Mouse (Mus musculus) myocyte (in vitro differentiated cells): ENCODE data around the gene Slc38a11. TPM values are rescaled to one million over a fixed set of nuclear protein-coding genes. Genes with fewer than 3 reads are reported as not detected.

Source experiments
- H3K27me3 ChIP-seq: one replicate; pipeline ENCODE4 v1.6.1; 2011; ENCODE audit not compliant: control insufficient read depth, insufficient read depth, insufficient read length
- H3K36me3 ChIP-seq: one replicate; pipeline ENCODE4 v1.6.1; 2011; ENCODE audit not compliant: control insufficient read depth, insufficient read depth
- H3K4me2 ChIP-seq: one replicate; pipeline ENCODE4 v1.6.1; 2011; ENCODE audit warnings: low read depth, control low read depth
- H3K4me3 ChIP-seq: one replicate; pipeline ENCODE4 v1.5.1; 2011; ENCODE audit warnings: mild to moderate bottlenecking, control low read depth, moderate library complexity
- H3K79me2 ChIP-seq: one replicate; pipeline ENCODE4 v1.6.1; 2011; ENCODE audit not compliant: control insufficient read depth, insufficient read depth
- H3ac ChIP-seq: one replicate; pipeline ENCODE4 v1.6.1; 2011; ENCODE audit not compliant: control insufficient read depth, insufficient read length
- CEBPB ChIP-seq: IDR thresholded peaks from 2 replicates; pipeline ENCODE4 v1.6.1; 2011; ENCODE audit warnings: mild to moderate bottlenecking, moderate library complexity; ENCODE audit not compliant: poor library complexity, insufficient read depth, severe bottlenecking
- E2F4 ChIP-seq: IDR thresholded peaks from one replicate; pipeline ENCODE4 v1.6.1; 2011; ENCODE audit warnings: mild to moderate bottlenecking, control low read depth, moderate library complexity; ENCODE audit not compliant: insufficient read depth
- MAX ChIP-seq: IDR thresholded peaks from one replicate; pipeline ENCODE4 v1.6.1; 2011; ENCODE audit warnings: low read depth, mild to moderate bottlenecking, control low read depth
- MYOD1 ChIP-seq, 3 experiments: IDR thresholded peaks; one replicate each; pipeline ENCODE4 v1.6.1; 2011; ENCODE audit warnings: control low read depth in 2 of 3, low read depth in 2 of 3, mild to moderate bottlenecking in 2 of 3, moderate library complexity in 1 of 3; ENCODE audit not compliant: insufficient read length in 2 of 3, control insufficient read depth in 1 of 3
- MYOG ChIP-seq, 3 experiments: IDR thresholded peaks; one replicate each; pipeline ENCODE4 v1.6.1; 2011; ENCODE audit warnings: control low read depth in 2 of 3, low read depth in 2 of 3, mild to moderate bottlenecking in 2 of 3; ENCODE audit not compliant: insufficient read length in 2 of 3, control insufficient read depth in 1 of 3, insufficient read depth in 1 of 3
- POLR2A ChIP-seq: IDR thresholded peaks from one replicate; pipeline ENCODE4 v1.6.1; 2011; ENCODE audit warnings: low read depth, mild to moderate bottlenecking, control low read depth, moderate library complexity; ENCODE audit not compliant: insufficient read length
- POLR2AphosphoS2 ChIP-seq: IDR thresholded peaks from one replicate; pipeline ENCODE4 v1.6.1; 2011; ENCODE audit warnings: low read depth, control low read depth; ENCODE audit not compliant: insufficient read length
- REST ChIP-seq: IDR thresholded peaks from one replicate; pipeline ENCODE4 v1.6.1; 2011; ENCODE audit warnings: mild to moderate bottlenecking, control low read depth, moderate library complexity; ENCODE audit not compliant: insufficient read depth, insufficient read length
- SRF ChIP-seq: IDR thresholded peaks from one replicate; pipeline ENCODE4 v1.6.1; 2011; ENCODE audit warnings: low read depth; ENCODE audit not compliant: control insufficient read depth, insufficient read length
- TCF12 ChIP-seq: IDR thresholded peaks from one replicate; pipeline ENCODE4 v1.6.1; 2011; ENCODE audit warnings: mild to moderate bottlenecking, control low read depth; ENCODE audit not compliant: poor library complexity, insufficient read depth, severe bottlenecking
- TCF3 ChIP-seq: IDR thresholded peaks from one replicate; pipeline ENCODE4 v1.6.1; 2011; ENCODE audit warnings: low read depth, control low read depth; ENCODE audit not compliant: insufficient read length
- USF1 ChIP-seq: IDR thresholded peaks from one replicate; pipeline ENCODE4 v1.6.1; 2011; ENCODE audit warnings: low read depth, mild to moderate bottlenecking, control low read depth, moderate library complexity
- polyA plus RNA-seq: library from polyadenylated mRNA; unstranded; fragments of >200 nt; fragmentation: generic; extraction: Trizol; gene quantifications from one replicate; pipeline ENCODE4 v1.2.1, GENCODE M21; 2012; ENCODE audit warnings: missing spikeins

Slc38a11 gene
- polyA plus RNA-seq, 1 experiment, result not detected

DNA sequence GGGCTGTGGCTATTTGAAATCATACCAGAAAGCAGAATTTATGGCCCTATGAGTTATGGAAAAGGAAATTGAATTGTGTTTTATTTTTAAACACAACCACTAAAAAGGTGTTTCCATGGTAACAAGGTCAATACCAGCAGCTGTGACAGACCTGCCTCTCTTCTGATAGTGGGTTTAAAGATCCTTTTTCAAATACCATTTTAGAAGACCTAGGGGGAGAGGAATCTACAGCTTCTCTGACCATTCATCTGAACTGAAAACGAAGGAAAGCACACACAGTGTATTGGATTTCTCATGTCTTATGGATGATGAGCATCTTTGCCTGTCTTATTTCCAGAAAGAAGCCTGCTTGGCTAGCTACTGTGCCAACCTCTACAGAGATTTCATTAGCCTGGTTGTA, 16.9 kb downstream of the Slc38a11 start:
- no peaks in the 10 kb centered on the region for H3K79me2 ChIP-seq
- H3K36me3 ChIP-seq, result no peaks in the 10 kb centered on the region
- no peak for TF ChIP-seq SRF
- no peak for TF ChIP-seq E2F4
- TF ChIP-seq MYOD1 (IDR thresholded peaks at IDR 0.05; ENCODE audit: control insufficient read depth in 1 of 3, insufficient read length in 2 of 3, low read depth in 2 of 3), result no peak
- TF ChIP-seq POLR2A, result no peak
- no peak for TF ChIP-seq MYOG (IDR thresholded peaks at IDR 0.05; ENCODE audit: control insufficient read depth in 1 of 3, insufficient read depth in 1 of 3, insufficient read length in 2 of 3, low read depth in 2 of 3)
- H3K4me2 ChIP-seq, result no peak overlapping the region
- H3K27me3 ChIP-seq, result no peaks in the 10 kb centered on the region
- H3K4me3 ChIP-seq, result no peak overlapping the region
- no peak overlapping the region for H3ac ChIP-seq

DNA sequence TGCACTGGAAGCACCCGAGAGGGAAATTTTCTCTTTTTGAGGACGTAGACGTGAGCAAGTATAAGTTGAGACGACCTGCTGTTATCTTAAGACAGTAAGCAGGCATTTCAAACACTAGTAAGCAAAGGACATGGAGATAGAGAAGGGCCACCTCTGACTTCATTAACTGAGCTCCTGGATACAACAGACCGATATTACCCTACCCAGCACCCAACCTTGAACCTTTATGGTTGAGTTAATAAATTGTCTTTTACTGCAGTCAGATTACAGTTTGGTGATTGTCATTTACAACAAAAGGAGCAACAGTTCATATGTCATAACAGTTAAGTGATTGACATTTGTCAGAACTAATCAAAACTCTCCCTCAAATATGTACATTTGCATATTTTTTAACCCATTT, 17.8 kb downstream of the Slc38a11 start:
- H3K4me2 ChIP-seq, result no peak overlapping the region
- H3ac ChIP-seq, result no peak overlapping the region
- H3K4me3 ChIP-seq, result no peak overlapping the region
- H3K36me3 ChIP-seq, result no peaks in the 10 kb centered on the region
- no peaks in the 10 kb centered on the region for H3K27me3 ChIP-seq
- TF ChIP-seq POLR2A, result no peak
- no peak for TF ChIP-seq MYOG (IDR thresholded peaks at IDR 0.05; ENCODE audit: control insufficient read depth in 1 of 3, insufficient read depth in 1 of 3, insufficient read length in 2 of 3, low read depth in 2 of 3)
- no peak for TF ChIP-seq E2F4
- no peak for TF ChIP-seq USF1
- no peak for TF ChIP-seq MYOD1 (IDR thresholded peaks at IDR 0.05; ENCODE audit: control insufficient read depth in 1 of 3, insufficient read length in 2 of 3, low read depth in 2 of 3)
- no peak for TF ChIP-seq SRF
- TF ChIP-seq POLR2AphosphoS2, result no peak
- TF ChIP-seq TCF3, result no peak
- TF ChIP-seq MAX, result no peak
- no peak for TF ChIP-seq CEBPB
- no peaks in the 10 kb centered on the region for H3K79me2 ChIP-seq

- Histone ChIP-seq H3K4me2 (no peak overlapping the region), H3ac (no peak overlapping the region), H3K27me3 (no peaks in the 10 kb centered on the region), H3K36me3 (no peaks in the 10 kb centered on the region), H3K79me2 (no peaks in the 10 kb centered on the region), H3K4me3 (no peak overlapping the region)
- no peak for TF ChIP-seq TCF12
- no peak for TF ChIP-seq E2F4
- no peak for TF ChIP-seq POLR2A
- TF ChIP-seq REST, result no peak
- TF ChIP-seq MYOD1 (IDR thresholded peaks at IDR 0.05; ENCODE audit: control insufficient read depth in 1 of 3, insufficient read length in 2 of 3, low read depth in 2 of 3), result no peak
- TF ChIP-seq MAX, result no peak
- TF ChIP-seq SRF, result no peak
Observed at GRCm38 (mm10) chr2:65342057-65342456, 21.8 kb downstream of the Slc38a11 start.

GRCm38 (mm10) chr2:65340839-65341238, 23.0 kb downstream of the Slc38a11 start:
- TF ChIP-seq SRF (no peak), POLR2AphosphoS2 (no peak), CEBPB (no peak), MAX (no peak), POLR2A (no peak), E2F4 (no peak), MYOD1 (IDR thresholded peaks at IDR 0.05; ENCODE audit: control insufficient read depth in 1 of 3, insufficient read length in 2 of 3, low read depth in 2 of 3) (no peak), USF1 (no peak), MYOG (IDR thresholded peaks at IDR 0.05; ENCODE audit: control insufficient read depth in 1 of 3, insufficient read depth in 1 of 3, insufficient read length in 2 of 3, low read depth in 2 of 3) (no peak), TCF12 (no peak), TCF3 (no peak), REST (no peak)
- Histone ChIP-seq H3K27me3 (no peaks in the 10 kb centered on the region), H3ac (no peak overlapping the region), H3K4me3 (no peak overlapping the region), H3K4me2 (no peak overlapping the region), H3K79me2 (no peaks in the 10 kb centered on the region), H3K36me3 (no peaks in the 10 kb centered on the region)

- TF ChIP-seq REST, result no peak
- TF ChIP-seq USF1, result no peak
- TF ChIP-seq POLR2AphosphoS2, result no peak
- no peak for TF ChIP-seq TCF12
- no peak for TF ChIP-seq SRF
- no peak for TF ChIP-seq E2F4
- TF ChIP-seq MYOD1 (IDR thresholded peaks at IDR 0.05; ENCODE audit: control insufficient read depth in 1 of 3, insufficient read length in 2 of 3, low read depth in 2 of 3), result no peak
- TF ChIP-seq MAX, result no peak
- Histone ChIP-seq H3K4me3 (no peak overlapping the region), H3K27me3 (no peaks in the 10 kb centered on the region), H3K4me2 (no peak overlapping the region), H3ac (no peak overlapping the region), H3K36me3 (no peaks in the 10 kb centered on the region), H3K79me2 (no peaks in the 10 kb centered on the region)
Observed at GRCm38 (mm10) chr2:65337378-65338140, 26.3 kb downstream of the Slc38a11 start.
